Mouse (Mus musculus) heart, embryonic 12.5 days (tissue): ENCODE measurements around the gene Parg. TPM values are rescaled to one million over a fixed set of nuclear protein-coding genes. Genes with fewer than 3 reads are reported as not detected.
"Not testable (repeated sequence)": the region's sequence is repeated elsewhere in the genome, so short reads cannot be mapped to it uniquely, and the experiment has no call there.

ENCODE experiments used
- ATAC-seq: fragments of 200-750 bp; cut with Nextera tagmentation; 2 replicates; pipeline ENCODE4 v1.8.0; 2017; ENCODE audit warnings: moderate TSS enrichment, moderate library complexity; ENCODE audit not compliant: insufficient number of reproducible peaks, low FRiP score
- H3K27ac ChIP-seq: fragments of 300-500 bp; sonication (generic); 2 replicates; pipeline ENCODE4 v1.5.1; 2016; ENCODE audit warnings: mild to moderate bottlenecking, moderate library complexity; ENCODE audit not compliant: poor library complexity, severe bottlenecking
- H3K27me3 ChIP-seq: fragments of 300-500 bp; sonication (generic); replicated peaks from 2 replicates; pipeline ENCODE4 v1.6.1; 2016; ENCODE audit warnings: mild to moderate bottlenecking, moderate library complexity
- H3K36me3 ChIP-seq: fragments of 300-500 bp; sonication (generic); 2 replicates; pipeline ENCODE4 v1.6.1; 2016; ENCODE audit warnings: mild to moderate bottlenecking, moderate library complexity
- H3K4me1 ChIP-seq: fragments of 300-500 bp; sonication (generic); replicated peaks from 2 replicates; pipeline ENCODE4 v1.6.1; 2016; ENCODE audit warnings: mild to moderate bottlenecking
- H3K4me2 ChIP-seq: fragments of 300-500 bp; sonication (generic); 2 replicates; pipeline ENCODE4 v1.6.1; 2016; ENCODE audit warnings: mild to moderate bottlenecking, moderate library complexity
- H3K4me3 ChIP-seq: fragments of 300-500 bp; sonication (generic); 2 replicates; pipeline ENCODE4 v1.5.1; 2016; ENCODE audit warnings: mild to moderate bottlenecking
- H3K9ac ChIP-seq: fragments of 300-500 bp; sonication (generic); 2 replicates; pipeline ENCODE4 v1.6.1; 2016; ENCODE audit warnings: mild to moderate bottlenecking, moderate library complexity
- H3K9me3 ChIP-seq: fragments of 300-500 bp; sonication (generic); replicated peaks from 2 replicates; pipeline ENCODE4 v1.6.1; 2016; ENCODE audit warnings: mild to moderate bottlenecking, moderate library complexity
- WGBS: fragments of 180-500 bp; shearing (Covaris S2); methylation state at CpG from one replicate; pipeline ENCODE4 v1.1.7; 2016; 5-methylcytosine and 5-hydroxymethylcytosine counted together
- polyA plus RNA-seq: library from polyadenylated mRNA; unstranded; fragments of >200 nt; fragmentation: Nextera tagmentation; extraction: Ambion mirVana; gene quantifications from 2 replicates; pipeline ENCODE4 v1.2.1, GENCODE M21; 2016

Parg gene
- polyA plus RNA-seq, 1 experiment from 2014 or later: 37.9 TPM

- H3K9me3 ChIP-seq: no peaks in the 10 kb centered on the region
- no peak overlapping the region for H3K9ac ChIP-seq
- H3K4me2 ChIP-seq: peak overlapping the region; percentile 95
- 71% methylated on average over 8 of the region's 8 CpGs for WGBS
- H3K4me1 ChIP-seq: peaks cover 58% of the 10 kb centered on the region
- H3K27me3 ChIP-seq: no peaks in the 10 kb centered on the region
- no peaks in the 10 kb centered on the region for H3K36me3 ChIP-seq
- peak overlapping the region; percentile 48 for H3K27ac ChIP-seq
- no peak overlapping the region for H3K4me3 ChIP-seq
- ATAC-seq: no peak
These were observed 37.3 kb upstream of the Parg start for GRCm38 (mm10) chr14:32164173-32165051.

- peak overlapping the region; percentile 79 for H3K9ac ChIP-seq
- H3K4me1 ChIP-seq: peaks cover 59% of the 10 kb centered on the region
- H3K9me3 ChIP-seq: no peaks in the 10 kb centered on the region
- no peaks in the 10 kb centered on the region for H3K27me3 ChIP-seq
- peak overlapping the region; percentile 73 for H3K4me3 ChIP-seq
- peak; percentile 88 for ATAC-seq
- no peaks in the 10 kb centered on the region for H3K36me3 ChIP-seq
- peak overlapping the region; percentile 92 for H3K27ac ChIP-seq
- WGBS: under 1% methylated on average over 42 of the region's 42 CpGs
- peak overlapping the region; percentile 95 for H3K4me2 ChIP-seq
These were observed 36.3 kb upstream of the Parg start for GRCm38 (mm10) chr14:32165278-32166061.

DNA sequence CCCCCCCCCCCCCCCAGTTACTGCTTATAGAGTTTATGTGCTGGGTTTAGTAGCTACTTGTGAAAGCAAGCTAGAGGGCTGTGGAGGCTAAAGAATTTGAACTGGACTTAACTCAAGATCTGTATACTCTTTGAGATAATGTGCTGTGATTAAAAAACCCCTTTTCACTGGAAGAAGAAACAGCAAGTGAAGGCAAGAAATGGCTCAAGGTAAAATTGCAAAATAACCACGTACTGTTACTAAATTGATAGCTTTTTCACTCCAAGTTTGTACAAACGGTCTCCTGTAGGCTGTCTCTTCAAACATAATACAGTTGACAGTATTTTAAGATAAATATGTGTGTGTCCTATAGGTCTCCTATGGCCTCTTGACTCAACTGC is 35.7 kb upstream of the Parg start:
- Histone ChIP-seq H3K4me2 (peak overlapping the region; percentile 95), H3K27ac (peak overlapping the region; percentile 92; the same call in 1 of the 2 replicates), H3K36me3 (peaks cover 4% of the 10 kb centered on the region), H3K27me3 (no peaks in the 10 kb centered on the region), H3K9me3 (no peaks in the 10 kb centered on the region), H3K9ac (no peak overlapping the region), H3K4me1 (peaks cover 54% of the 10 kb centered on the region), H3K4me3 (peak overlapping the region; percentile 73)
- WGBS: 71% methylated on average over 2 of the region's 2 CpGs
- no peak for ATAC-seq

- Histone ChIP-seq H3K27ac (no peak overlapping the region), H3K36me3 (peaks cover 6% of the 10 kb centered on the region), H3K4me2 (peak overlapping the region; percentile 38), H3K4me3 (peak overlapping the region; percentile 73), H3K9me3 (no peaks in the 10 kb centered on the region), H3K9ac (0 out of 2 replicates have a peak overlapping the region, but pooled peaks have one; percentile 49), H3K4me1 (peaks cover 47% of the 10 kb centered on the region), H3K27me3 (no peaks in the 10 kb centered on the region)
- WGBS: 74% methylated on average over 1 of the region's 1 CpGs
- no peak for ATAC-seq
These were observed 34.9 kb upstream of the Parg start for GRCm38 (mm10) chr14:32166840-32167239.

- Histone ChIP-seq H3K27ac (peak overlapping the region; percentile 52; the same call in 1 of the 2 replicates), H3K4me1 (peaks cover 43% of the 10 kb centered on the region), H3K9ac (no peak overlapping the region), H3K27me3 (no peaks in the 10 kb centered on the region), H3K4me3 (peak overlapping the region; percentile 73), H3K36me3 (peaks cover 9% of the 10 kb centered on the region), H3K4me2 (no peak overlapping the region; the same call in 1 of the 2 replicates), H3K9me3 (no peaks in the 10 kb centered on the region)
- no peak for ATAC-seq
- 78% methylated on average over 5 of the region's 5 CpGs for WGBS
These were observed 34.4 kb upstream of the Parg start for GRCm38 (mm10) chr14:32167326-32167725.

DNA sequence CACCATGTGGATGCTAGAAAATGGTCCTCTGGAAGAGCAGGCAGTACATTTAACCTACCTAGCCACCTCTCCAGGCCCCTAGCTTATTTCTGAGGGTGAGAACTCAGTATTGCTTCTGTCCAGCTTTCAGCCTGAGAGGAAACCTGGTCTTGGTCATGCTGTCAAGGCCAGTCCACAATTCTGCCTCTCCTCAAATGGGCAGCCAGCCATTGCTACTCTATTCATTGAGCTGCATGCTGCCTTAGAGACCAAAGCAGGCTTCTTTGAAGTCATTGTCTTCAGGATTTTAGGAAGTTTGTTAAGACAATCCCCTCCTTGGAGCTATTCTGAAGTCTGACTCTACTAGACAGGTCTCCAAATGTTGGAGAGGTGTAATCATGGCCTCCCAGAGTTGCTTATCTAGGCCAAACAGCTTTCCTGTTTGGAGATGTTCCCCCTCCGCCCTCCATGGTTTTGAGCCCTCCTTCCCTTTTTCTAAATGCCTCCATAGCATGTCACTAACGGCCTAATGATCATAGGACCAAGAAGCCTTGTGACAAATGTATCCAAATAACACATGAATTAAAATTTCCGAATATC is 33.0 kb upstream of the Parg start:
- peak; percentile 70 for ATAC-seq
- Histone ChIP-seq H3K4me1 (peaks cover 40% of the 10 kb centered on the region), H3K4me3 (peak overlapping the region; percentile 15), H3K27ac (peak overlapping the region; percentile 71), H3K27me3 (no peaks in the 10 kb centered on the region), H3K9me3 (no peaks in the 10 kb centered on the region), H3K9ac (no peak overlapping the region), H3K36me3 (peaks cover 21% of the 10 kb centered on the region), H3K4me2 (peak overlapping the region; percentile 44)
- WGBS: 61% methylated on average over 3 of the region's 3 CpGs

GRCm38 (mm10) chr14:32170137-32170536 is 31.6 kb upstream of the Parg start:
- ATAC-seq: no peak
- peaks cover 29% of the 10 kb centered on the region for H3K4me1 ChIP-seq
- no peak overlapping the region for H3K27ac ChIP-seq
- peak overlapping the region; percentile 12; the same call in 1 of the 2 replicates for H3K4me3 ChIP-seq
- 79% methylated on average over 4 of the region's 4 CpGs for WGBS
- H3K9me3 ChIP-seq: no peaks in the 10 kb centered on the region
- H3K36me3 ChIP-seq: peaks cover 29% of the 10 kb centered on the region
- no peaks in the 10 kb centered on the region for H3K27me3 ChIP-seq
- no peak overlapping the region for H3K9ac ChIP-seq
- 0 out of 2 replicates have a peak overlapping the region, but pooled peaks have one; percentile 10 for H3K4me2 ChIP-seq

GRCm38 (mm10) chr14:32175310-32175709 is 26.4 kb upstream of the Parg start:
- Histone ChIP-seq H3K4me3 (no peak overlapping the region), H3K36me3 (peaks cover 41% of the 10 kb centered on the region), H3K4me2 (no peak overlapping the region), H3K4me1 (no peaks in the 10 kb centered on the region), H3K27me3 (no peaks in the 10 kb centered on the region), H3K9ac (no peak overlapping the region), H3K27ac (no peak overlapping the region), H3K9me3 (no peaks in the 10 kb centered on the region)
- ATAC-seq: peak; percentile 61; the same call in 1 of the 2 replicates
- 82% methylated on average over 2 of the region's 2 CpGs for WGBS

GRCm38 (mm10) chr14:32176590-32176989 is 25.2 kb upstream of the Parg start:
- H3K9me3 ChIP-seq, H3K4me1 ChIP-seq, ATAC-seq, H3K4me3 ChIP-seq, H3K27ac ChIP-seq, H3K27me3 ChIP-seq, H3K4me2 ChIP-seq, H3K9ac ChIP-seq: not testable (repeated sequence)
- 80% methylated on average over 5 of the region's 5 CpGs for WGBS
- peaks cover 46% of the 10 kb centered on the region for H3K36me3 ChIP-seq

- Histone ChIP-seq H3K4me2 (no peak overlapping the region), H3K36me3 (peaks cover 51% of the 10 kb centered on the region), H3K4me3 (no peak overlapping the region), H3K4me1 (no peaks in the 10 kb centered on the region), H3K9me3 (no peaks in the 10 kb centered on the region), H3K27me3 (no peaks in the 10 kb centered on the region), H3K27ac (no peak overlapping the region), H3K9ac (no peak overlapping the region)
- 76% methylated on average over 10 of the region's 10 CpGs for WGBS
- ATAC-seq: no peak
These were observed 22.2 kb upstream of the Parg start for GRCm38 (mm10) chr14:32179393-32180195.
